Mouse (Mus musculus) liver, postnatal 0 days (tissue): ENCODE data around the gene Snx14.

ENCODE experiments used
- CTCF ChIP-seq: sonication (generic); IDR thresholded peaks from 2 replicates; pipeline ENCODE4 v1.5.1; 2016; ENCODE audit warnings: antibody characterized with exemption, low read depth
- EP300 ChIP-seq: IDR thresholded peaks from 2 replicates; pipeline ENCODE4 v1.6.1; 2016; ENCODE audit warnings: antibody characterized with exemption, low read depth, mild to moderate bottlenecking

GRCm38 (mm10) chr9:88351163-88351562, 87.6 kb downstream of the Snx14 start:
- TF ChIP-seq CTCF: no peak
- no peak for TF ChIP-seq EP300
